Mouse (Mus musculus) kidney, adult 2 months (tissue): ENCODE results near the gene Arsg.

Experiments
- CTCF ChIP-seq: fragments of 200-500 bp; conservative IDR thresholded peaks from 2 replicates; pipeline ENCODE4 v1.5.1; 2011; ENCODE audit warnings: low read depth, mild to moderate bottlenecking, control low read depth, low read length, moderate library complexity, mixed read lengths; ENCODE audit not compliant: insufficient read depth, insufficient read length
- POLR2A ChIP-seq: fragments of 200-500 bp; IDR thresholded peaks from one replicate; pipeline ENCODE4 v1.6.1; 2011; ENCODE audit warnings: low read depth, low read length, control low read depth

GRCm38 (mm10) chr11:109524869-109525268, 51.7 kb downstream of the Arsg start:
- TF ChIP-seq CTCF = no peak
- TF ChIP-seq POLR2A = no peak
